Mouse (Mus musculus) small intestine, adult 2 months (tissue): Measurements from ENCODE around the gene Rabep1. TPM values are rescaled to one million over a fixed set of nuclear protein-coding genes. Genes with fewer than 3 reads are reported as not detected.
A peak's percentile ranks its signal among the peaks of the same experiment; 100 is the strongest.
"Not testable (repeated sequence)": the region's sequence is repeated elsewhere in the genome, so short reads cannot be mapped to it uniquely, and the experiment has no call there.

Source experiments
- H3K27ac ChIP-seq: fragments of 200-500 bp; 2 replicates; pipeline ENCODE4 v1.5.1; 2012; ENCODE audit warnings: low read depth, low read length, control low read depth, inconsistent platforms; ENCODE audit not compliant: insufficient read depth
- H3K27me3 ChIP-seq: fragments of 200-500 bp; 2 replicates; pipeline ENCODE4 v1.6.1; 2012; ENCODE audit warnings: mild to moderate bottlenecking, moderate library complexity, low read length, inconsistent platforms; ENCODE audit not compliant: control insufficient read depth, insufficient read depth
- H3K36me3 ChIP-seq: fragments of 200-500 bp; 2 replicates; pipeline ENCODE4 v1.6.1; 2012; ENCODE audit warnings: mild to moderate bottlenecking, low read length, control low read depth, inconsistent platforms; ENCODE audit not compliant: control insufficient read depth, insufficient read depth
- H3K4me1 ChIP-seq: fragments of 200-500 bp; 2 replicates; pipeline ENCODE4 v1.6.1; 2012; ENCODE audit warnings: low read length, inconsistent platforms, mixed read lengths; ENCODE audit not compliant: control insufficient read depth, insufficient read depth, insufficient read length
- H3K4me3 ChIP-seq: fragments of 200-500 bp; 2 replicates; pipeline ENCODE4 v1.5.1; 2012; ENCODE audit warnings: low read depth, mild to moderate bottlenecking, control low read depth, inconsistent platforms, low read length, moderate library complexity
- CTCF ChIP-seq: fragments of 200-500 bp; IDR thresholded peaks from 2 replicates; pipeline ENCODE4 v1.5.1; 2012; ENCODE audit warnings: low read depth, mild to moderate bottlenecking, control low read depth, inconsistent platforms, low read length, moderate library complexity, mixed read lengths; ENCODE audit not compliant: insufficient replicate concordance, insufficient read length; ENCODE audit errors: extremely low read depth
- POLR2A ChIP-seq: fragments of 200-500 bp; IDR thresholded peaks from 2 replicates; pipeline ENCODE4 v1.6.1; 2012; ENCODE audit warnings: low read depth, mild to moderate bottlenecking, control low read depth, inconsistent platforms, low read length, moderate library complexity
- WGBS: fragments of 180-500 bp; shearing (Covaris S2); methylation state at CpG from one replicate; pipeline ENCODE4 v1.1.7; 2018; 5-methylcytosine and 5-hydroxymethylcytosine counted together
- polyA plus RNA-seq: library from polyadenylated mRNA; depleted of rRNA; stranded (reverse); fragments of >200 nt; gene quantifications from 2 replicates; pipeline ENCODE4 v1.2.3, GENCODE M21; 2012

Rabep1 gene
- polyA plus RNA-seq, 1 experiment: 1.7 TPM

GRCm38 (mm10) chr11:70842983-70843382, 1.6 kb upstream of the Rabep1 start:
- Histone ChIP-seq H3K4me1 (peaks cover 14% of the 10 kb centered on the region; the same call in 1 of the 2 replicates), H3K36me3 (no peaks in the 10 kb centered on the region), H3K27me3 (no peaks in the 10 kb centered on the region), H3K27ac (no peak overlapping the region), H3K4me3 (no peak overlapping the region)
- 15% methylated on average over 4 of the region's 4 CpGs for WGBS
- TF ChIP-seq POLR2A: no peak
- no peak for TF ChIP-seq CTCF

GRCm38 (mm10) chr11:70843701-70844551, 652 bp upstream of the Rabep1 start:
- Histone ChIP-seq H3K27ac (peak overlapping the region; percentile 14), H3K36me3 (no peaks in the 10 kb centered on the region), H3K27me3 (no peaks in the 10 kb centered on the region), H3K4me3 (peak overlapping the region; percentile 91), H3K4me1 (peaks cover 14% of the 10 kb centered on the region; the same call in 1 of the 2 replicates)
- WGBS: 16% methylated on average over 12 of the region's 12 CpGs
- TF ChIP-seq CTCF: no peak
- no peak for TF ChIP-seq POLR2A

DNA sequence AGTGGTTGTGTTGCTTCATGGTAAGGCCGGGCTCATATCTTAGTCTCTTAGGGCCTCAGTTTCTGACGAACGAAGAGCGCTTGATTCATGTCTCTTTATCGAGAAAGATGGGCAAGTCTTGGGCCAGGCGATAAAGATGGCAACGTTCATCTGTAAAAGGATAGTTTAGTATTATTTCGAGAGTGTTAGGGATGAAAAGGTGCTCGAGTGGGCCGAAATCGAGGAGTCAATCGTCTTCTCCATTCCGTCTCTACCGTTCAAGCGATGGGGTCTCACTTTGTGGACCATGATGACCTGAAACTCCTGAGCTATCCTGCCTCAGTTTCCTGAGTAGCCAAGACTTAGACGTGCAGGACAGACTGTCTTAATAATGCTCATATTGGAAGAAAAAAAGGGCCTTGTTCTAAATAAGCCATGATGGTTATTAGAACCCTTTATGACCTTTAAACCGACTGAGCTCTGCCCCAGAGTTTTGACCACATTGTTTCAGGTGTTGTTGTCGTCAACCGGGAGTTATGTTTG, 940 bp downstream of the Rabep1 start:
- Histone ChIP-seq H3K36me3 (no peaks in the 10 kb centered on the region), H3K27me3 (no peaks in the 10 kb centered on the region), H3K4me3 (peak overlapping the region; percentile 91), H3K27ac (no peak overlapping the region), H3K4me1 (peaks cover 14% of the 10 kb centered on the region)
- TF ChIP-seq CTCF (no peak), POLR2A (no peak)
- 5% methylated on average over 19 of the region's 19 CpGs for WGBS

- Histone ChIP-seq H3K27me3 (no peaks in the 10 kb centered on the region), H3K36me3 (no peaks in the 10 kb centered on the region), H3K27ac (no peak overlapping the region), H3K4me3 (no peak overlapping the region), H3K4me1 (peaks cover 12% of the 10 kb centered on the region)
- whole genome bisulfite sequencing: 18% methylated on average over 2 of the region's 2 CpGs
- TF ChIP-seq CTCF (no peak), POLR2A (no peak)
Measured at GRCm38 (mm10) chr11:70846029-70846428, 1.5 kb downstream of the Rabep1 start.

DNA sequence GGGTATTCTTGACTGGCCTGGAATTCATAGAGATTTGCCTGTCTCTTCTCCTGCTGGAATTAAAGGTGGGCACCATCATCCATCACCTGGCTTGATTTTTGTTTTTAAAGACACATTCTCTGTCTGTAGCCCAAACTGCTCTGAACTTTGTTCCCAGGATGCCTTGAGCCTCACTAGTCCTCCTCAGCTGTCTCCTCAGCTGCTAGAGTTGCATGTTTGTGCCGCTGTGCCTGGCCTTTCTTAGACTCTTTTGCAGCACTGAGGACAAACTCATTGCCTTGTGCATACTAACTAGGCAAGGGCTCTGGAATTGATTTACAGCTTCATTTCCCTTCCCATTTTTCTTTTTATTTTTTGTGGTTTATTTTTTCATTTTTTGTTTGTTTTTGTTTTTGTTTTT, 15.8 kb downstream of the Rabep1 start:
- H3K4me1 ChIP-seq: no peaks in the 10 kb centered on the region
- no peak overlapping the region for H3K27ac ChIP-seq
- no peaks in the 10 kb centered on the region for H3K27me3 ChIP-seq
- no peak for TF ChIP-seq CTCF
- no peak for TF ChIP-seq POLR2A
- WGBS: 92% methylated on average over 1 of the region's 1 CpGs
- no peaks in the 10 kb centered on the region for H3K36me3 ChIP-seq
- H3K4me3 ChIP-seq: no peak overlapping the region

- H3K4me1 ChIP-seq, H3K4me3 ChIP-seq, H3K27me3 ChIP-seq, H3K36me3 ChIP-seq, H3K27ac ChIP-seq: not testable (repeated sequence)
- 58% methylated on average over 2 of the region's 2 CpGs for WGBS
Measured at GRCm38 (mm10) chr11:70863204-70863603, 18.6 kb downstream of the Rabep1 start.

DNA sequence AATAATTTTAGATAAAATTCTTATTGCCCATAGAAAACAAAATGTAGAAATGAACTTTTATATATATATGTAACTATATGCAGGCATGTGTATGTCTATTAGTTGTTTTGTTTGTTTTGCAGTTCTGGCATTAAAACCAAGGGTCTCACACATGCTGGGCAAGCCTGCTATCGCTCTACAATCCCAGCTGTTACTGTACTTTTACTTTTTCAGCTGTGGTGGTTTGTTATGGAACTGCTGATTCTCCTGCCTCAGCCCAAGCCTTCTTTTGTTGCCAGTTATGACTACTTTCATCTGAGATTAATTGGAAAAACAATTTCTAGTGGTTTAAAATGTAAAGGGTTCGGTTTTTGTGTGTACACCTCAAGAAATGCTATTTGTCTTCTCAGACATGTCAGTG, 20.6 kb downstream of the Rabep1 start:
- Histone ChIP-seq H3K4me1 (no peaks in the 10 kb centered on the region), H3K27me3 (no peaks in the 10 kb centered on the region), H3K4me3 (no peak overlapping the region), H3K27ac (no peak overlapping the region), H3K36me3 (no peaks in the 10 kb centered on the region)
- WGBS: 90% methylated on average over 2 of the region's 2 CpGs
- TF ChIP-seq CTCF (no peak), POLR2A (no peak)
